Mouse (Mus musculus) olfactory bulb, adult 2 months (tissue): Measurements from ENCODE around the gene Bcar3. TPM values are rescaled to one million over a fixed set of nuclear protein-coding genes. Genes with fewer than 3 reads are reported as not detected.
A peak's percentile ranks its signal among the peaks of the same experiment; 100 is the strongest.
"Not testable (repeated sequence)": the region's sequence is repeated elsewhere in the genome, so short reads cannot be mapped to it uniquely, and the experiment has no call there.

Experiments used
- H3K27ac ChIP-seq: fragments of 200-500 bp; 2 replicates; pipeline ENCODE4 v1.5.1; 2012; ENCODE audit warnings: low read depth, low read length; ENCODE audit not compliant: insufficient read depth
- H3K4me1 ChIP-seq: fragments of 200-500 bp; 2 replicates; pipeline ENCODE4 v1.6.1; 2012; ENCODE audit warnings: low read length; ENCODE audit not compliant: control insufficient read depth, insufficient read depth
- H3K4me3 ChIP-seq: fragments of 200-500 bp; 2 replicates; pipeline ENCODE4 v1.5.1; 2012; ENCODE audit warnings: mild to moderate bottlenecking, low read depth, low read length, moderate library complexity; ENCODE audit not compliant: insufficient read depth
- CTCF ChIP-seq: fragments of 200-500 bp; IDR thresholded peaks from 2 replicates; pipeline ENCODE4 v1.5.1; 2012; ENCODE audit warnings: low read depth, mild to moderate bottlenecking, low read length, moderate library complexity; ENCODE audit not compliant: insufficient read depth
- POLR2A ChIP-seq: fragments of 200-500 bp; IDR thresholded peaks from 2 replicates; pipeline ENCODE4 v1.6.1; 2012; ENCODE audit warnings: mild to moderate bottlenecking, low read depth, low read length, moderate library complexity; ENCODE audit not compliant: insufficient read depth
- WGBS: fragments of 180-500 bp; shearing (Covaris S2); methylation state at CpG from one replicate; pipeline ENCODE4 v1.1.7; 2018; 5-methylcytosine and 5-hydroxymethylcytosine counted together
- polyA plus RNA-seq: library from polyadenylated mRNA; stranded (reverse); fragments of >200 nt; gene quantifications from 2 replicates; pipeline ENCODE4 v1.2.4, GENCODE M21; 2012; ENCODE audit warnings: low replicate concordance; ENCODE audit not compliant: missing spikeins, insufficient read depth, insufficient read length

Gene Bcar3
- polyA plus RNA-seq, 1 experiment, result not detected

- no peak overlapping the region for H3K4me3 ChIP-seq
- 52% methylated on average over 3 of the region's 3 CpGs for WGBS
- no peak overlapping the region for H3K27ac ChIP-seq
- no peak for TF ChIP-seq POLR2A
- TF ChIP-seq CTCF, result no peak
- H3K4me1 ChIP-seq, result peaks cover 4% of the 10 kb centered on the region; the same call in 1 of the 2 replicates
Measured at GRCm38 (mm10) chr3:122252466-122253253, 41.3 kb upstream of the Bcar3 start.

GRCm38 (mm10) chr3:122254050-122254449 is 39.9 kb upstream of the Bcar3 start:
- not testable (repeated sequence) for H3K4me3 ChIP-seq, H3K4me1 ChIP-seq, H3K27ac ChIP-seq
- WGBS, result 93% methylated on average over 7 of the region's 7 CpGs

- Histone ChIP-seq H3K27ac (no peak overlapping the region), H3K4me1 (peaks cover under 1% of the 10 kb centered on the region; the same call in 1 of the 2 replicates), H3K4me3 (no peak overlapping the region)
- TF ChIP-seq CTCF, result no peak
- TF ChIP-seq POLR2A, result no peak
- 77% methylated on average over 5 of the region's 5 CpGs for WGBS
Measured at GRCm38 (mm10) chr3:122269986-122270385, 23.9 kb upstream of the Bcar3 start.

- H3K27ac ChIP-seq, H3K4me3 ChIP-seq: not testable (repeated sequence)
- 65% methylated on average over 1 of the region's 1 CpGs for WGBS
- H3K4me1 ChIP-seq, result peaks cover 13% of the 10 kb centered on the region
Measured at GRCm38 (mm10) chr3:122272565-122272964, 21.4 kb upstream of the Bcar3 start.

GRCm38 (mm10) chr3:122273407-122274240 is 20.3 kb upstream of the Bcar3 start:
- WGBS, result 7% methylated on average over 20 of the region's 20 CpGs
- Histone ChIP-seq H3K4me1 (peaks cover 16% of the 10 kb centered on the region), H3K4me3 (peak overlapping the region; percentile 98), H3K27ac (0 out of 2 replicates have a peak overlapping the region, but pooled peaks have one; percentile 58)
- TF ChIP-seq POLR2A (no peak), CTCF (no peak)

GRCm38 (mm10) chr3:122274241-122275024 is 19.5 kb upstream of the Bcar3 start, which contains the start of gene Dnttip2:
Gene Dnttip2 (plus strand): TSS chr3:122274388.
- peak within 1 kb of the TSS; percentile 98 for H3K4me3 ChIP-seq
- TF ChIP-seq POLR2A (peak; percentile 87), CTCF (no peak)
- H3K27ac ChIP-seq, result 0 out of 2 replicates have a peak within 1 kb of the TSS, but pooled peaks have one; percentile 58
- under 1% methylated on average over 57 of the region's 57 CpGs for WGBS
- peaks cover 16% of the 10 kb centered on the region for H3K4me1 ChIP-seq

GRCm38 (mm10) chr3:122275111-122275510 is 18.8 kb upstream of the Bcar3 start:
- H3K27ac ChIP-seq, result no peak overlapping the region
- WGBS, result 57% methylated on average over 10 of the region's 10 CpGs
- peaks cover 16% of the 10 kb centered on the region for H3K4me1 ChIP-seq
- H3K4me3 ChIP-seq, result no peak overlapping the region
- TF ChIP-seq CTCF (no peak), POLR2A (no peak)

- Histone ChIP-seq H3K4me3 (no peak overlapping the region), H3K4me1 (no peaks in the 10 kb centered on the region; the same call in 1 of the 2 replicates), H3K27ac (no peak overlapping the region)
- no peak for TF ChIP-seq POLR2A
- no peak for TF ChIP-seq CTCF
- WGBS, result 84% methylated on average over 5 of the region's 5 CpGs
Measured at GRCm38 (mm10) chr3:122287195-122287594, 6.7 kb upstream of the Bcar3 start.

- no peak overlapping the region for H3K4me3 ChIP-seq
- H3K27ac ChIP-seq, result no peak overlapping the region
- 84% methylated on average over 5 of the region's 5 CpGs for WGBS
- H3K4me1 ChIP-seq, result peaks cover 3% of the 10 kb centered on the region
- TF ChIP-seq CTCF (no peak), POLR2A (no peak)
Measured at GRCm38 (mm10) chr3:122288613-122289195, 5.2 kb upstream of the Bcar3 start.

- H3K4me1 ChIP-seq, H3K4me3 ChIP-seq, H3K27ac ChIP-seq: not testable (repeated sequence)
- 84% methylated on average over 4 of the region's 4 CpGs for WGBS
Measured at GRCm38 (mm10) chr3:122289344-122289743, 4.6 kb upstream of the Bcar3 start.
